8 mouse cellular contexts compared by ENCODE assay signal in genomic region chr2:73561665-73562063, GRCm38 (mm10). TPM values are rescaled to one million over a fixed set of nuclear protein-coding genes. Genes with fewer than 3 reads are reported as not detected.
DNase-seq lines count a peak whose midpoint lies in the region; ATAC-seq and TF ChIP-seq lines count a peak whose summit lies in the region.

No protein-coding gene starts in this region.

- H3K27me3 ChIP-seq in cerebellum, adult 2 months (ENCODE audit: control insufficient read depth, insufficient read depth, low read length): no peaks in the 10 kb centered on the region
- peaks cover 15% of the 10 kb centered on the region for H3K27me3 ChIP-seq in liver, embryonic 12.5 days (replicated peaks)
- no peaks in the 10 kb centered on the region for H3K27me3 ChIP-seq in neural tube, embryonic 12.5 days (replicated peaks)

- H3K9ac ChIP-seq in liver, embryonic 12.5 days: no peak overlapping the region; the same call in 1 of the 2 replicates
- no peak overlapping the region for H3K9ac ChIP-seq in neural tube, embryonic 12.5 days

- H3K4me1 ChIP-seq in cerebellum, adult 2 months (ENCODE audit: control insufficient read depth, insufficient read depth, low read length): no peaks in the 10 kb centered on the region
- peaks cover 12% of the 10 kb centered on the region for H3K4me1 ChIP-seq in liver, embryonic 12.5 days
- peaks cover 10% of the 10 kb centered on the region for H3K4me1 ChIP-seq in neural tube, embryonic 12.5 days

- H3K4me2 ChIP-seq in liver, embryonic 12.5 days: peak overlapping the region; percentile 74
- H3K4me2 ChIP-seq in neural tube, embryonic 12.5 days (replicated peaks): peak overlapping the region; percentile 77

- TF ChIP-seq CTCF in cerebellum, adult 2 months (IDR thresholded peaks at IDR 0.05; ENCODE audit: borderline replicate concordance, insufficient read depth, low read depth, low read length): peak; percentile 46; the same call in 1 of the 2 replicates

- no peaks in the 10 kb centered on the region for H3K36me3 ChIP-seq in liver, embryonic 12.5 days
- H3K36me3 ChIP-seq in neural tube, embryonic 12.5 days: no peaks in the 10 kb centered on the region

- WGBS in cerebellum, adult 2 months: 3% methylated on average over 8 of the region's 8 CpGs
- WGBS in liver, embryonic 12.5 days (ENCODE audit: insufficient replicate concordance): 5% methylated on average over 8 of the region's 8 CpGs
- WGBS in neural tube, embryonic 12.5 days: 6% methylated on average over 8 of the region's 8 CpGs

- H3K9me3 ChIP-seq in liver, embryonic 12.5 days (replicated peaks): no peaks in the 10 kb centered on the region
- no peaks in the 10 kb centered on the region for H3K9me3 ChIP-seq in neural tube, embryonic 12.5 days

- DNase-seq in cerebellum, adult 2 months: peak; percentile 16 to 17
- DNase-seq in cerebellum, adult 11 months: no peak
- peak; percentile 70 to 72 for DNase-seq in B cell, adult 2 months
- DNase-seq in heart, postnatal 4 days: peak; percentile 34
- no peak for DNase-seq in urinary bladder, postnatal 36 days (ENCODE audit: low spot score in 2 of 2)

- no peak overlapping the region for H3K27ac ChIP-seq in cerebellum, adult 2 months (ENCODE audit: insufficient read depth, low read length)
- H3K27ac ChIP-seq in liver, embryonic 12.5 days: no peak overlapping the region
- no peak overlapping the region for H3K27ac ChIP-seq in neural tube, embryonic 12.5 days

- peak; percentile 76 for ATAC-seq in common myeloid progenitor, adult 5-6 weeks (replicated peaks; ENCODE audit: low read depth, poor library complexity, severe bottlenecking)
- ATAC-seq in liver, embryonic 12.5 days: peak; percentile 60
- ATAC-seq in neural tube, embryonic 12.5 days (ENCODE audit: low FRiP score, low read depth): peak; percentile 71

- TF ChIP-seq POLR2A in cerebellum, adult 2 months (IDR thresholded peaks at IDR 0.05; ENCODE audit: borderline replicate concordance, insufficient read depth, low read length): no peak

- no peak overlapping the region for H3K4me3 ChIP-seq in cerebellum, adult 2 months (replicated peaks; ENCODE audit: insufficient read depth, low read depth, low read length)
- H3K4me3 ChIP-seq in liver, embryonic 12.5 days: peak overlapping the region; percentile 43
- H3K4me3 ChIP-seq in neural tube, embryonic 12.5 days: peak overlapping the region; percentile 42

RNA-seq across cellular contexts. Expression of gene Chrna1, which starts 18.5 kb away (rescaled TPM):
- 0.03 and 0.08 TPM in 2 replicates for polyA plus RNA-seq in cerebellum, adult 2 months (2012; rRNA removed)
- not detected in 2 replicates for total RNA-seq in common myeloid progenitor, adult 5-6 weeks (2017)
- under 1 TPM in 1 of 2 experiments, not detected in 1; 0.14 TPM for total RNA-seq in heart, postnatal 4 days (2021)
- polyA plus RNA-seq in liver, embryonic 12.5 days (2016; fragmentation: Nextera tagmentation; extraction: Ambion mirVana): 0.29 and 0.50 TPM in 2 replicates
- polyA plus RNA-seq in neural tube, embryonic 12.5 days (2016; fragmentation: Nextera tagmentation; extraction: Ambion mirVana): 1.2 and 1.7 TPM in 2 replicates

RNA-seq across cellular contexts. Expression of gene Wipf1, which starts 32.1 kb away (rescaled TPM):
- polyA plus RNA-seq in cerebellum, adult 2 months (2012; rRNA removed): 6.1 and 7.2 TPM in 2 replicates
- total RNA-seq in common myeloid progenitor, adult 5-6 weeks (2017): 13.2 and 22.9 TPM in 2 replicates
- total RNA-seq in heart, postnatal 4 days (2021): 10 to 100 TPM; 19.0 to 20.8 TPM
- 5.7 and 6.1 TPM in 2 replicates for polyA plus RNA-seq in liver, embryonic 12.5 days (2016; fragmentation: Nextera tagmentation; extraction: Ambion mirVana)
- polyA plus RNA-seq in neural tube, embryonic 12.5 days (2016; fragmentation: Nextera tagmentation; extraction: Ambion mirVana): 5.0 and 5.8 TPM in 2 replicates

Comparison
In these comparisons a context has a peak if more than half of its experiments do, and no peak if none do; other contexts are left out.
1. DNase-seq: peak in cerebellum, adult 2 months (2 of 2), B cell, adult 2 months (2 of 2) and heart, postnatal 4 days (single experiment); none in cerebellum, adult 11 months (single experiment) and urinary bladder, postnatal 36 days (0 of 2).
2. Peak in every context shown above with its lines, with median percentiles within 50 percentile points of each other: ATAC-seq.